Mouse (Mus musculus): ENCODE data around the gene Mdm4.

GRCm38 (mm10) chr1:132934856-132935255 is 95.5 kb downstream of the Mdm4 start:
- TF ChIP-seq POLR2A (IDR thresholded peaks at IDR 0.05; ENCODE audit: borderline replicate concordance, control insufficient read depth, low read depth, low read length) (no peak), CTCF (IDR thresholded peaks at IDR 0.05; ENCODE audit: control insufficient read depth, insufficient read depth, low read length) (no peak)
